Mouse (Mus musculus) left cerebral cortex, postnatal 4 days (tissue): Measurements from ENCODE around the gene Cnga4. TPM values are rescaled to one million over a fixed set of nuclear protein-coding genes. Genes with fewer than 3 reads are reported as not detected.
"Not testable (repeated sequence)": the region's sequence is repeated elsewhere in the genome, so short reads cannot be mapped to it uniquely, and the experiment has no call there.

Source experiments
- DNase-seq: peaks from one replicate; pipeline ENCODE4 v3.0.0-alpha.2; 2022
- intact Hi-C: fragments of 180-260 bp; cut with DNase I; formaldehyde crosslinking; loops from one replicate; pipeline ENCODE4 v1.15.1; 2025
- total RNA-seq, 2 experiments: library from RNA; stranded (reverse); gene quantifications; 2 replicates each; pipeline ENCODE4 v1.2.3; 2021

Gene Cnga4
- total RNA-seq, 2 experiments from 2014 or later = 0.14 to 0.32 TPM

DNA sequence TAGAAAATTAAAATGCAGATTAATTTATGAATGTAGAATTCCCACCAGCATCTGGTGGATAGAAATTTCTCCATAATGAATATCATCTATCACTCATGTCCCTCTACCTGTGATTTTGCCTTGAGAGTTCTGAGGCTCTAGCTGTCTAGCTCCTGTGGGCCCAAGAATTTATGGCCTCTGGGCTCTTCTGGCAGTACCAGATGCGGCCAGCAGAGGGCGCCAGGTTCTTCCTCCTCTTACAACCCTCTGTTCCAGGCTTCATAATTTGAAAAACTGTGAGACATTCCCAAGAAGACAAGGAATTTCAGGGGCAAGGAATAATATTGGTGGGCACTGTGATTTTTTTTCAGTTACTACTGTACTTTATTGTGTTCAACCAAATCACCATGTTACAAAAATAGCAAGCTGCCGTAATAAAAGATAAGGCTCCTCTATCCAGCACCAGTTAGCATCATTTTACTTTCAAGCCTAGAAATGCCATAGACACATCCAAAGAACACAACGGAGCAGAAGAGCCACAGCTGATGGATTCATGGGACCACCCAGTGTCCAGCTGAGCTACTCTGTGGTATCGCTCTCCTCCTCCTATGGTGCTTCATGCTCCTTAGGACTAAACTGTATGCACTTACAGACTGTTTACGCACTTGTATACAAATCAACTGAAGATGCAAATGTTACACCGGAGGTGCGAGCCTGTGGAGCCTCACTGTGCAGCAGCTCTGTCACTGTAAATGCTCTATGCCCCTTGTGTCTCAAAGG is 7.7 kb downstream of the Cnga4 start:
- DNase-seq = peak; percentile 79
- intact Hi-C loops = loop anchor here (5.0 kb wide), 1 partner anchor 65 kb away; no protein-coding TSS in a partner anchor

GRCm38 (mm10) chr7:105414385-105414784 is 10.0 kb downstream of the Cnga4 start:
- no peak for DNase-seq
- intact Hi-C loops = loop anchor here (5.0 kb wide), 1 partner anchor 63 kb away; no protein-coding TSS in a partner anchor

DNA sequence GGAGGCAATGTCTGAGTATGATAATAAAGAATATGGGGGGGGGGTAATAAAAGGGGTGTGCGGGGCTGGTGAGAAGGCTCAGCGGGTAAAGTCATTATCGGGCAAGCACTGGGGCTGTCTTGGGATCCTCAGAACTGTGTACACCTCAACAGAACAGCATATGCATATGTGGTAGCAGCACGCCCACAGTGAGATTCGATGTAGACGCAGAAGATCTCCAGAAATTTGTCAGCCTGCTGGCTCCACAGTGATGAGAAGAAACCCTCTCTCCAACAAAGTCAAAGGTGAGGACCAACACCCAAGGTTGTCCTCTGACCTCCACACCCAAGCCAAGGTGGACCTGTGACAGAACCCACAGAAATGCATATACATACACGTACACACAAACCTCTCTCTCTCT is 12.2 kb downstream of the Cnga4 start:
- DNase-seq = no peak

DNA sequence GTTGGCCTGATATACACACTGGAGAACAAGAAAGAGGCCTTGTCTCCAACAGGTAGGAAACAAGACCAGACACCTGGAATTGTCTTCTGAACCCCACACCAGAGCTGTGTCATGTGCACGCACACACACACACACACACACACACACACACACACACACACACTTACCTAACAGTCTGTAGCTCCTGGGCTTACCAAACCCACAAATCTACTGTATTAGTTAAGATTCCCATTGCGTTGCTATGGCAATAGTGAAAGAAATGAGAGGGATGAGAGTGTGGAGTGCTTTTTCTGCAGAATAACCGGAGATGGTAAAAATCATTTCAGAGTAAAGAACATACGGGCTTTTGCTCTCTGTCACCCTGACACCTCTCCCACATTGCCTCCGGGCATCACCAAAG is 13.7 kb downstream of the Cnga4 start:
- no peak for DNase-seq
- intact Hi-C loops = no loop called here

More for the DNA sequence above, 12.2 kb downstream of the Cnga4 start:
- intact Hi-C loops = no loop called here

DNA sequence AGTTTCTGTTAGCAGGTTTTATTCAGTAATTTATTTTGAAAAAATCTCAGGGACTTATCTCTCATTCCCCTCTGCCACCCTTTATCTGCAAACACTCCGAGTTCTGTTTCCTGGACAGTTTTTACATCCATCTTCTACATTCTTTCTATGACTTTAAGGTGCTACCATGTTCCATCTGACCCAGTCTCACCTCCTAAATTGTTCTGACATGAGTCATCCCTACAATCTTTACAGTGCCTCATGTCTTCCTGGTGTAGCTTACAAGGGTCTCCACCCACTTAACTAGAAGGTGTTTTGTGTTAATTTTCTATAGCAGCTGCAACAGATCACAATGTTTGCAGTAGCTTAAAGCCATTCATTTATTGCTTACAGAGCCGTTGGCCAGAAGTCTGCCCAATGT is 16.5 kb downstream of the Cnga4 start:
- intact Hi-C loops = no loop called here
- DNase-seq = no peak

DNA sequence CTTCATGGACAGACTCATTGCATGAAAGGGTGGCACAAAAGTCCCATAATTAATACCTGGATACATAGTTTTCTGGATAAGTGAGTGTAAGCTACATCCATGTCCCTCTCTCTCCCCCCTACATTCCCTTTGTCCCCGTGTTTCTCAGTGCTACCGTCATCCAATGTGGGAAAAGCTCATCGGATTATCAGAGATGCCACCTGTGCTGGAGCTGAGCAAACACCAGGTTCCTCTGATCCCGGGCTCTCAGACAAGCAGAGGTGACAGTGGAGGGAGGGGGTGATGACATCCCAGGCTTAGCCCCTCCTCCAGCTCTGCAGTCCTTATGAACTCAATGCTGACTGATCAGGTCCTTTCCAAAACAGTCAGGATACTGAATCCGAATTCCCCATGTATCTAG is 20.0 kb downstream of the Cnga4 start:
- DNase-seq = no peak
- intact Hi-C loops = no loop called here

- intact Hi-C loops = no loop called here
- DNase-seq = peak; percentile 9
Measured at GRCm38 (mm10) chr7:105425424-105426043, 21.2 kb downstream of the Cnga4 start, which contains the start of gene Cckbr. Gene Cckbr, plus strand, starts transcription at chr7:105425731.

DNA sequence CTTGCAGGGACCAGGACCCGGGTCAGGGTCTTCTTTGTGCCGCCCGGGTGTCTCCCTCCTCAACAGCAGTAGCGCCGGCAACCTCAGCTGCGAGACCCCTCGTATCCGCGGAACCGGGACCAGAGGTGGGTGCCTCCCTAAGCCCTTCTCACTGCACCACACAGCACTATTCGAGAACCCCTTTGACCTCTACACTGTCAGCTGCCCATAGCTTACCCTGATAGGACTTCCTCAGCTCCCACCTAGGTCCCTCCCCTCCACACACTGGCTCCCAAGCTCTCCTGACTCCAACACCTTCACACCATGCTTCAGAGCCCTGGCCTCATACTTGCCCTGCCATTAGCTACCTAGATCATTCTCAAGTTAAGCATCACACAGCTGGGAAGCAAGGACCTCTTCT is 21.7 kb downstream of the Cnga4 start:
- intact Hi-C loops = no loop called here
- no peak for DNase-seq

- intact Hi-C loops = no loop called here
- DNase-seq = no peak
Measured at GRCm38 (mm10) chr7:105432058-105432457, 27.7 kb downstream of the Cnga4 start.

DNA sequence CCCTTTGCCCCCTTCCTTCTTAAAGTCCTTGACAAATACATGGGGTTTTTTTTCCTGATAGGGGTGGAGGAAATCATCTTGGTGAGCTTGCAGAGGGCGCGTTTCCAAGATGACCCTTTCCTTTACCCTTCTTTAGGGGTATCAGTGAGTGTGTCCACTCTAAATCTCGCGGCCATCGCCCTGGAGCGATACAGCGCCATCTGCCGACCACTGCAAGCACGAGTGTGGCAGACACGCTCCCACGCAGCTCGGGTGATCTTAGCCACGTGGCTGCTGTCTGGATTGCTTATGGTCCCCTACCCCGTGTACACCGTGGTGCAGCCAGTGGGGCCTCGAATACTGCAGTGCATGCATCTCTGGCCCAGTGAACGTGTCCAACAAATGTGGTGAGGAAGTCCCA is 29.5 kb downstream of the Cnga4 start:
- intact Hi-C loops = no loop called here

DNA sequence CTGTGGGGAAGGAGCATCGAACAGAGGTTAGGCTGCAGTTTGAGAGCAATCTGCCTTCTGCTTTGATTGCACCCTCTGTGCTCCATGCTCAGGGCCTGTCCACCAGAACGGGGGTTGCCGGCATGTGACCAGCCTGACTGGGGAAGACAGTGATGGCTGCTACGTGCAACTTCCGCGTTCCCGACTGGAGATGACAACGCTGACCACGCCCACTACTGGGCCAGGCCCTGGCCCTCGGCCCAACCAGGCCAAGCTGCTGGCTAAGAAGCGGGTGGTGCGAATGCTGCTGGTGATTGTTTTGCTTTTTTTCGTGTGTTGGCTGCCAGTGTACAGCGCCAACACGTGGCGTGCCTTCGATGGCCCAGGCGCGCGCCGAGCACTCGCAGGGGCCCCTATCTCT is 30.4 kb downstream of the Cnga4 start:
- intact Hi-C loops = no loop called here
- no peak for DNase-seq

More for the DNA sequence above, 29.5 kb downstream of the Cnga4 start:
- no peak for DNase-seq

GRCm38 (mm10) chr7:105437979-105438772 is 33.8 kb downstream of the Cnga4 start:
- DNase-seq = no peak
- intact Hi-C loops = no loop called here

DNA sequence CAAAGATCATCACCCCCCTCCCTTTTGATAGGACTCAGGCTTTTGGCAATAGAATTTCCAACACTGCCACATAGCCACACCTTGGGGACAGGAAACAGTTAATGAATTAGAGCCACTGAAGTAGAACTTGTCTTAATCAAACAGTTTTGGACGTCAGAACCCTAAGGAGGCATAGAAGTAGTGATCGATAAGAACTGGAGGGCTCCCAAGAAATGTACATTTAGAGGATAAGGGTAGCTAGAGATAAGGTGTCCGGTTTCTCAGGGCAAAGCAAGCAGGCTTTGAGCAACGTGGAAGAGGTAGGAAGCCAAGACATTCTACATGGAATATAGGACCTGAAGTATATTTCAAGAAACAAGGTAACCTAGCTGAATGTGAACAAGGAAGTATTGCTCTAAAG is 37.1 kb downstream of the Cnga4 start:
- intact Hi-C loops = no loop called here

DNA sequence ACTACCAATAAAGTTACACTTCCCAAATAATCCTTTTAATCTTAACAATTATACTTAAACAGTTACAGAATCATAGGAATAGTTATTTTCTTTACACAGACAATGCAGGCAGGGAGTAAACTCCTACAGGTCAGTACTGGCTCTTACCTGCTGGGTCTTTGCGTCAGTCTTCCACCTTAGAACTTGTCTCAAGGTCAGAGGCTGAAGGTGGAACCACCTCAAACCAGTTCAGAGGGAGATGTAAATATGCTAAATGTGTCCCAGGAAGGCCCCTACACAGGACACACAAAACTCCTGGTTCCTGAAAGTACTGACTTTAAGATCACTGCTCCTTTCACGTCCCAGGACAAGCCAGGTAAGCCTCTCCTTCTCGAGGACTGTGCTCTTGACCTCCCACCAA is 40.7 kb downstream of the Cnga4 start:
- DNase-seq = no peak
- intact Hi-C loops = no loop called here

More for the DNA sequence above, 37.1 kb downstream of the Cnga4 start:
- no peak for DNase-seq

DNA sequence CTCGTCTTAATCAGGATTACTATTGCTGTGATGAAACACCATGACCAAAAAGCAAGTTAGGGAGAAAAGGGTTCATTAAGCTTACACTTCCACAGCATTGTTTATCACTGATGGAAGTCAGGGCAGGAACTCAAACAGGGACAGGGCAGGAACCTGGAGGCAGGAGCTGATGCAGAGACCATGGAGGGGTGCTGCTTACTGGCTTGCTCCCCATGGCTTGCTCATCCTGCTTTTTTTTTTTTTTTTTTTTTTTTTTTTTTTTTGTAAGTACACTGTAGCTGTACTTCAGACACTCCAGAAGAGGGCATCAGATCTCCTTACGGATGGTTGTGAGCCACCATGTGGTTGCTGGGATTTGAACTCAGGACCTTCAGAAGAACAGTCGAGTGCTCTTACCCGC is 49.0 kb downstream of the Cnga4 start:
- DNase-seq, intact Hi-C loops: not testable (repeated sequence)

Other genes with a start within 250 kb of the Cnga4 start
- gene Olfr684, start 240.9 kb upstream of the Cnga4 start, total RNA-seq = not detected
- gene Olfr685, start 218.6 kb upstream of the Cnga4 start, total RNA-seq = not detected
- gene Olfr686, start 197.1 kb upstream of the Cnga4 start, total RNA-seq = not detected
- not detected for gene Olfr688, start 116.5 kb upstream of the Cnga4 start, total RNA-seq
- gene Olfr689, start 93.4 kb upstream of the Cnga4 start, total RNA-seq = not detected
- under 1 TPM; 0.26 to 0.44 TPM for gene Olfr690, start 70.5 kb upstream of the Cnga4 start, total RNA-seq
- under 1 TPM; 0.34 to 0.38 TPM for gene Olfr691, start 62.3 kb upstream of the Cnga4 start, total RNA-seq
- not detected for gene Olfr692, start 36.3 kb upstream of the Cnga4 start, total RNA-seq
- gene Gm5901, start 29.5 kb upstream of the Cnga4 start, total RNA-seq = not detected
- 10 to 100 TPM; 49.9 to 56.6 TPM for gene Fam160a2, start 4.5 kb upstream of the Cnga4 start, total RNA-seq
- 1 to 10 TPM; 4.2 to 6.1 TPM for gene Cckbr, start 21.2 kb downstream of the Cnga4 start, total RNA-seq
- gene Cavin3, start 77.7 kb downstream of the Cnga4 start, total RNA-seq = 10 to 100 TPM; 11.7 to 13.8 TPM
- 10 to 100 TPM; 59.3 to 65.7 TPM for gene Smpd1, start 149.8 kb downstream of the Cnga4 start, total RNA-seq
- gene Apbb1, start 177.1 kb downstream of the Cnga4 start, total RNA-seq = 100 to 1,000 TPM; 327 to 331 TPM
- gene Hpx, start 195.6 kb downstream of the Cnga4 start, total RNA-seq = under 1 TPM in 1 of 2 experiments, not detected in 1; 0.26 TPM
- gene Trim3, start 229.0 kb downstream of the Cnga4 start, total RNA-seq = 100 to 1,000 TPM; 167 to 168 TPM
- 10 to 100 TPM; 63.7 to 70.1 TPM for gene Timm10b, start 235.5 kb downstream of the Cnga4 start, total RNA-seq
- gene Arfip2, start 235.8 kb downstream of the Cnga4 start, total RNA-seq = 10 to 100 TPM; 77.0 to 77.8 TPM
- gene Gm45799, start 236.0 kb downstream of the Cnga4 start, total RNA-seq = 1 to 10 TPM; 8.9 to 9.1 TPM
- 1 to 10 TPM; 4.1 to 4.8 TPM for gene Dnhd1, start 246.3 kb downstream of the Cnga4 start, total RNA-seq